Mouse (Mus musculus) midbrain, postnatal 0 days (tissue): Measurements from ENCODE around the gene Jarid2. TPM values are rescaled to one million over a fixed set of nuclear protein-coding genes. Genes with fewer than 3 reads are reported as not detected.

Experiments
- ATAC-seq: fragments of 200-750 bp; cut with Nextera tagmentation; 2 replicates; pipeline ENCODE4 v1.8.0; 2017; ENCODE audit warnings: moderate number of reproducible peaks, mild to moderate bottlenecking, moderate TSS enrichment, moderate library complexity; ENCODE audit not compliant: low FRiP score
- DNase-seq: peaks from one replicate; pipeline ENCODE4 v3.0.0-alpha.2; 2015; ENCODE audit warnings: low spot score
- H3K27ac ChIP-seq: fragments of 300-500 bp; sonication (generic); 2 replicates; pipeline ENCODE4 v1.5.1; 2014; ENCODE audit warnings: low read depth, mild to moderate bottlenecking, low read length, mixed read lengths
- H3K27me3 ChIP-seq: fragments of 300-500 bp; sonication (generic); 2 replicates; pipeline ENCODE4 v1.6.1; 2014; ENCODE audit warnings: low read length, control low read depth, mixed read lengths; ENCODE audit not compliant: insufficient read depth
- H3K36me3 ChIP-seq: fragments of 300-500 bp; sonication (generic); 2 replicates; pipeline ENCODE4 v1.6.1; 2014; ENCODE audit warnings: low read length, control low read depth, mixed read lengths; ENCODE audit not compliant: insufficient read depth
- H3K4me1 ChIP-seq: fragments of 300-500 bp; sonication (generic); 2 replicates; pipeline ENCODE4 v1.6.1; 2014; ENCODE audit warnings: mild to moderate bottlenecking, control low read depth, antibody characterized with exemption, low read length, mixed read lengths; ENCODE audit not compliant: insufficient read depth
- H3K4me2 ChIP-seq: fragments of 300-500 bp; sonication (generic); 2 replicates; pipeline ENCODE4 v1.6.1; 2014; ENCODE audit warnings: low read depth, mild to moderate bottlenecking, low read length, mixed read lengths; ENCODE audit not compliant: poor library complexity, severe bottlenecking
- H3K4me3 ChIP-seq: fragments of 300-500 bp; sonication (generic); 2 replicates; pipeline ENCODE4 v1.5.1; 2014; ENCODE audit warnings: low read depth, mild to moderate bottlenecking, low read length, moderate library complexity
- H3K9ac ChIP-seq: fragments of 300-500 bp; sonication (generic); replicated peaks from 2 replicates; pipeline ENCODE4 v1.6.1; 2014; ENCODE audit warnings: mild to moderate bottlenecking, low read length, moderate library complexity, mixed read lengths; ENCODE audit not compliant: poor library complexity, severe bottlenecking
- H3K9me3 ChIP-seq: fragments of 300-500 bp; sonication (generic); 2 replicates; pipeline ENCODE4 v1.6.1; 2016; ENCODE audit warnings: low read length, control low read depth
- CTCF ChIP-seq: IDR thresholded peaks from 2 replicates; pipeline ENCODE4 v1.5.1; 2016; ENCODE audit warnings: antibody characterized with exemption, mild to moderate bottlenecking
- WGBS: fragments of 180-500 bp; shearing (Covaris S2); extraction: QIAGEN DNeasy Blood & Tissue Kit; methylation state at CpG from one replicate; pipeline ENCODE4 v1.1.7; 2014; 5-methylcytosine and 5-hydroxymethylcytosine counted together
- polyA plus RNA-seq: library from polyadenylated mRNA; unstranded; fragments of >200 nt; fragmentation: Nextera tagmentation; extraction: Ambion mirVana; gene quantifications from 2 replicates; pipeline ENCODE4 v1.2.1, GENCODE M21; 2015
- total RNA-seq: library from RNA; depleted of rRNA; stranded (reverse); fragments of >200 nt; gene quantifications from 2 replicates; pipeline ENCODE4 v1.2.3, GENCODE M21; 2014

Gene Jarid2
- total and polyA plus RNA-seq, 2 experiments from 2014 or later: 18.0 to 19.3 TPM

- Histone ChIP-seq H3K4me3 (no peak overlapping the region), H3K4me1 (no peaks in the 10 kb centered on the region), H3K36me3 (peaks cover 41% of the 10 kb centered on the region), H3K27ac (no peak overlapping the region), H3K9ac (no peak overlapping the region), H3K27me3 (no peaks in the 10 kb centered on the region), H3K4me2 (no peak overlapping the region), H3K9me3 (no peaks in the 10 kb centered on the region)
- TF ChIP-seq CTCF: no peak
- DNase-seq: no peak
- 89% methylated on average over 3 of the region's 3 CpGs for WGBS
- no peak for ATAC-seq
Observed at GRCm38 (mm10) chr13:44924042-44924441, 194.8 kb downstream of the Jarid2 start.

GRCm38 (mm10) chr13:44925173-44925572 lies 195.9 kb downstream of the Jarid2 start:
- DNase-seq (no peak), ATAC-seq (no peak)
- TF ChIP-seq CTCF: no peak
- H3K9me3 ChIP-seq: no peaks in the 10 kb centered on the region
- H3K27ac ChIP-seq: no peak overlapping the region
- H3K4me2 ChIP-seq: no peak overlapping the region
- no peak overlapping the region for H3K4me3 ChIP-seq
- 100% methylated on average over 2 of the region's 2 CpGs for WGBS
- no peaks in the 10 kb centered on the region for H3K4me1 ChIP-seq
- H3K27me3 ChIP-seq: no peaks in the 10 kb centered on the region
- H3K36me3 ChIP-seq: peaks cover 33% of the 10 kb centered on the region
- no peak overlapping the region for H3K9ac ChIP-seq

GRCm38 (mm10) chr13:44926311-44926710 lies 197.0 kb downstream of the Jarid2 start:
- no peak for ATAC-seq
- 87% methylated on average over 2 of the region's 2 CpGs for WGBS
- H3K36me3 ChIP-seq: peaks cover 30% of the 10 kb centered on the region

GRCm38 (mm10) chr13:44932307-44933264 lies 203.3 kb downstream of the Jarid2 start:
- H3K4me3 ChIP-seq: no peak overlapping the region
- no peak for TF ChIP-seq CTCF
- H3K27me3 ChIP-seq: no peaks in the 10 kb centered on the region
- no peak for DNase-seq
- peak overlapping the region; percentile 4; the same call in 1 of the 2 replicates for H3K4me2 ChIP-seq
- 67% methylated on average over 18 of the region's 18 CpGs for WGBS
- peaks cover 3% of the 10 kb centered on the region; the same call in 1 of the 2 replicates for H3K4me1 ChIP-seq
- no peak overlapping the region for H3K27ac ChIP-seq
- H3K9ac ChIP-seq: no peak overlapping the region
- ATAC-seq: no peak
- no peaks in the 10 kb centered on the region for H3K9me3 ChIP-seq
- H3K36me3 ChIP-seq: 0 out of 2 replicates have a peak, but pooled peaks cover 2% of the 10 kb centered on the region

More at GRCm38 (mm10) chr13:44926311-44926710, 197.0 kb downstream of the Jarid2 start:
- Histone ChIP-seq H3K27ac (no peak overlapping the region), H3K9me3 (no peaks in the 10 kb centered on the region), H3K9ac (no peak overlapping the region), H3K4me1 (no peaks in the 10 kb centered on the region), H3K4me2 (no peak overlapping the region), H3K27me3 (no peaks in the 10 kb centered on the region), H3K4me3 (no peak overlapping the region)
- no peak for TF ChIP-seq CTCF
- no peak for DNase-seq

- WGBS: 23% methylated on average over 7 of the region's 7 CpGs
- H3K27ac ChIP-seq: no peak overlapping the region
- DNase-seq: peak; percentile 45
Observed at GRCm38 (mm10) chr13:44933575-44933974, 204.3 kb downstream of the Jarid2 start.

GRCm38 (mm10) chr13:44937681-44938080 lies 208.4 kb downstream of the Jarid2 start:
- ATAC-seq: no peak
- 92% methylated on average over 3 of the region's 3 CpGs for WGBS

More at GRCm38 (mm10) chr13:44933575-44933974, 204.3 kb downstream of the Jarid2 start:
- no peak overlapping the region for H3K4me3 ChIP-seq
- H3K9me3 ChIP-seq: no peaks in the 10 kb centered on the region
- H3K4me2 ChIP-seq: no peak overlapping the region
- H3K27me3 ChIP-seq: no peaks in the 10 kb centered on the region
- no peak overlapping the region for H3K9ac ChIP-seq
- no peak for TF ChIP-seq CTCF
- no peak for ATAC-seq
- H3K36me3 ChIP-seq: 0 out of 2 replicates have a peak, but pooled peaks cover 2% of the 10 kb centered on the region
- H3K4me1 ChIP-seq: peaks cover 3% of the 10 kb centered on the region; the same call in 1 of the 2 replicates

More at GRCm38 (mm10) chr13:44937681-44938080, 208.4 kb downstream of the Jarid2 start:
- no peak overlapping the region for H3K4me2 ChIP-seq
- DNase-seq: no peak
- H3K36me3 ChIP-seq: no peaks in the 10 kb centered on the region
- H3K9me3 ChIP-seq: no peaks in the 10 kb centered on the region
- TF ChIP-seq CTCF: no peak
- H3K27me3 ChIP-seq: no peaks in the 10 kb centered on the region
- H3K4me3 ChIP-seq: no peak overlapping the region
- H3K27ac ChIP-seq: no peak overlapping the region
- H3K4me1 ChIP-seq: peaks cover 3% of the 10 kb centered on the region; the same call in 1 of the 2 replicates
- no peak overlapping the region for H3K9ac ChIP-seq
